Mouse (Mus musculus): ENCODE data around the gene Zmynd12.
A peak's percentile ranks its signal among the peaks of the same experiment; 100 is the strongest.

Zmynd12 gene

GRCm38 (mm10) chr4:119447786-119448185, 25.2 kb downstream of the Zmynd12 start:
- DNase-seq (ENCODE audit: low spot score in 2 of 2), result no peak

- no peak for DNase-seq (ENCODE audit: low spot score in 2 of 2)
These were observed 27.8 kb downstream of the Zmynd12 start for GRCm38 (mm10) chr4:119450436-119450835.

GRCm38 (mm10) chr4:119453128-119453527, 30.5 kb downstream of the Zmynd12 start:
- DNase-seq (ENCODE audit: low spot score in 2 of 2), result no peak

GRCm38 (mm10) chr4:119453533-119453932, 30.9 kb downstream of the Zmynd12 start:
- DNase-seq (ENCODE audit: low spot score in 2 of 2), result no peak

- DNase-seq (ENCODE audit: low spot score in 2 of 2), result peak in 1 of 2 experiments; percentile 3
These were observed 37.7 kb downstream of the Zmynd12 start for GRCm38 (mm10) chr4:119460296-119460695.

- no peak for DNase-seq (ENCODE audit: low spot score in 2 of 2)
These were observed 38.1 kb downstream of the Zmynd12 start for GRCm38 (mm10) chr4:119460728-119461141.

- no peak for DNase-seq (ENCODE audit: low spot score in 2 of 2)
These were observed 39.8 kb downstream of the Zmynd12 start for GRCm38 (mm10) chr4:119462457-119462856.

GRCm38 (mm10) chr4:119462858-119463755, 40.5 kb downstream of the Zmynd12 start:
- peak; percentile 30 to 45 for DNase-seq (ENCODE audit: low spot score in 2 of 2)

- peak; percentile 35 to 53 for DNase-seq (ENCODE audit: low spot score in 2 of 2)
These were observed 41.3 kb downstream of the Zmynd12 start for GRCm38 (mm10) chr4:119463756-119464419.

GRCm38 (mm10) chr4:119465841-119466240, 43.2 kb downstream of the Zmynd12 start:
- DNase-seq (ENCODE audit: low spot score in 2 of 2), result no peak

- no peak for DNase-seq (ENCODE audit: low spot score in 2 of 2)
These were observed 45.2 kb downstream of the Zmynd12 start for GRCm38 (mm10) chr4:119467720-119468380.

- DNase-seq (ENCODE audit: low spot score in 2 of 2), result no peak
These were observed 49.9 kb downstream of the Zmynd12 start for GRCm38 (mm10) chr4:119472545-119472944.

- no peak for DNase-seq (ENCODE audit: low spot score in 2 of 2)
These were observed 50.5 kb downstream of the Zmynd12 start for GRCm38 (mm10) chr4:119473150-119473549.

- DNase-seq (ENCODE audit: low spot score in 2 of 2), result no peak
These were observed 60.4 kb downstream of the Zmynd12 start for GRCm38 (mm10) chr4:119483051-119483450.

GRCm38 (mm10) chr4:119484882-119485281, 62.3 kb downstream of the Zmynd12 start:
- DNase-seq (ENCODE audit: low spot score in 2 of 2), result no peak

GRCm38 (mm10) chr4:119489666-119490065, 67.1 kb downstream of the Zmynd12 start:
- DNase-seq (ENCODE audit: low spot score in 2 of 2), result no peak

- peak in 1 of 2 experiments; percentile 8 for DNase-seq (ENCODE audit: low spot score in 2 of 2)
These were observed 68.2 kb downstream of the Zmynd12 start for GRCm38 (mm10) chr4:119490806-119491205.

GRCm38 (mm10) chr4:119492291-119492932, 69.8 kb downstream of the Zmynd12 start, which contains the start of gene Rimkla:
TSS of gene Rimkla (minus strand) at chr4:119492628.
- DNase-seq (ENCODE audit: low spot score in 2 of 2), result peak in 1 of 2 experiments; percentile 1

GRCm38 (mm10) chr4:119492933-119493327, 70.3 kb downstream of the Zmynd12 start:
- no peak for DNase-seq (ENCODE audit: low spot score in 2 of 2)

- no peak for DNase-seq (ENCODE audit: low spot score in 2 of 2)
These were observed 75.8 kb downstream of the Zmynd12 start for GRCm38 (mm10) chr4:119498319-119498848.

- no peak for DNase-seq (ENCODE audit: low spot score in 2 of 2)
These were observed 89.0 kb downstream of the Zmynd12 start for GRCm38 (mm10) chr4:119511591-119511990.

Measured in natural killer cell, adult 2 months (primary cell).